Mouse (Mus musculus) left cerebral cortex, adult 9 months (tissue): ENCODE results near the gene Olfr1270.
"Not testable (repeated sequence)": the region's sequence is repeated elsewhere in the genome, so short reads cannot be mapped to it uniquely, and the experiment has no call there.

Source experiments
- DNase-seq, 2 experiments: peaks; one replicate each; pipeline ENCODE4 v3.0.0; 2022; ENCODE audit warnings: low spot score in 2 of 2

The Olfr1270 gene

GRCm38 (mm10) chr2:90152991-90153390, at the start of gene Olfr1270:
TSS of gene Olfr1270 (minus strand) at chr2:90153091.
- DNase-seq: no peak

- not testable (repeated sequence) for DNase-seq
Observed at GRCm38 (mm10) chr2:90199606-90200005, 46.7 kb upstream of the Olfr1270 start.

DNA sequence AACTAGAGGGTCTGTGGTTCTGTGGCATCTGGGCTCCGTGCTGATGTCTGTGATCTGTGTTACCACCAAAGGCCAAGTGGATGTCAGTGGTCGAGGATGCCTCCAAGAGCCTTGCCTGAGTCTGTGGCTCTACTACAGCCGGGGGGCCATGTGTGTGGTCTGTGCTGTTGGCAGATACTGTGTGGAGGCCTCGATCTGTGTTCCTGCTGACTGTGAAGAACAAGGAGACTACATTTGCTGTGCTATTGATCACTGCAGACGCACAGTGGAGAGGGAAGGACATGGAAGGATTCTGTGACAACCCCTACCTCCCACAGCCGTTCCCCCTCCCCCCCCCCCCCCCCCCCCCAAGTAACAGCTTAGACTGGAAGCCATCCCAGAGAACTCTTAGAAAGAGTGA, 42.4 kb upstream of the Olfr1270 start:
- not testable (repeated sequence) for DNase-seq

DNA sequence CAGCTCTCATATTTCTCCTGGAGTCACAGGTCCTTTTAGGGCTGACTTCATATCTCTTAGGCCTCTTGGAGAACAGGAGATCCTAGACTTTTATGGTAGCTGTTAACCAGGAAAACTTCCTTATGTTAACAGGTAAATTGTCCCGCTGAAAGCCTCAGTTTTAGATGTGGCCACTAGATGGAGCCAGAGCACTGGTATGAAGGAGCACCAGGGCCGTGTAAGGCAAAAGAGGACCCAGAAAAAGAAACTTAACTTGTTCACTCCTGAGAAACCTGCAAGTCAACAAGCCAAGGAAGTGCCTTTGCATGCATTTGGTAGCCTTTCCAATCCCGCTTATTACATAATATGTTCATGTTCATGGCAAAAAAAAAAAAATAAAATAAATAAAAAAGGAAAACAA, 41.9 kb upstream of the Olfr1270 start:
- DNase-seq: not testable (repeated sequence)

DNA sequence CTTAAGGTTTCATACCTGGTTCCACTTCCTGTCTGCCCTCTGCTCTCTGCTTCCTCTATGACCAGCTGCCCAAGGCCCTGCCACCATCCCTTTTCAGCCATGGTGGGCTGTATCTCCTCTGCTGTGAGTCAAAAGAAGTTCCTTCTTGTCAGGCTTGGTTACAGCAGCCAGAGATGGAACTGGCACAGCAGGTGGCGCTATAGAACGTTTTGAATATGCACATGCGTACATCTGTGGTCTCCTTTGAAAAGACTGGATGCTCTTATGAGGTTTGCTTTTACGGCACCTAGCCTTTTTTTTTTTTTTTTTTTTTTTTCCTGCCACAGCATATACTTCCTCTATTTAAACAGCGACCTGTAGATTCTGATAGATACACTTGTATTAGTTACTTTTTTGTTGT, 34.2 kb upstream of the Olfr1270 start:
- DNase-seq: not testable (repeated sequence)

- not testable (repeated sequence) for DNase-seq
Observed at GRCm38 (mm10) chr2:90186082-90186481, 33.2 kb upstream of the Olfr1270 start.

GRCm38 (mm10) chr2:90153916-90154315, 1.0 kb upstream of the Olfr1270 start:
- DNase-seq: no peak

DNA sequence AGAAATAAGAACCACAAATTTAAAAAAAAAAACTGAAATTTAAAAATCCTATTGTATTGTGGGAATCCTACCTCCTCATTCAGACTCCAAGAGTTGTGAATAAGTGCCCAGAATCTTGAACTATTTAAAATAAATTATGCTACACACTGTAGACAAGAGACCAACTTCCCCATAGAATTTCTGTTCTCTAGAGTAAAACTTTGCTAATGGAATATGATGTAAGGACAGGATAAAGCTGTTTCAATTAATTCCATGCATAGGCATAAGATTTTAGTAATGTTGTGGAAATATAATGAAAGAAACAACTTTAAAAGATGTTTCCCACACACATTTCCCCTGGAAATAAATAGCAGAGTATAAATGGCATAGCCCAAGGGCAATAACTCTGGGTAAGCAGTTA, 10.7 kb downstream of the Olfr1270 start, which contains the start of gene Olfr32:
Gene Olfr32, minus strand, starts transcription at position 101 of the 400 bp plus-strand sequence.
- no peak for DNase-seq

GRCm38 (mm10) chr2:90121312-90121711, 31.6 kb downstream of the Olfr1270 start, which contains the start of gene Olfr1269:
TSS of gene Olfr1269 (minus strand) at chr2:90121412.
- DNase-seq: no peak
